Mouse (Mus musculus) neural tube, embryonic 14.5 days (tissue): ENCODE measurements at regions not wholly inside any gene's neighbourhood (a gene's known extent, or its start where the extent isn't known, plus 50 kb on each side); places are given as distances from the start of the nearest gene placed in this dataset.

ENCODE experiments used
- ATAC-seq: fragments of 200-750 bp; cut with Nextera tagmentation; 2 replicates; pipeline ENCODE4 v1.8.0; 2017; ENCODE audit warnings: low read depth, mild to moderate bottlenecking, moderate TSS enrichment, moderate library complexity
- H3K27ac ChIP-seq: fragments of 300-500 bp; sonication (generic); 2 replicates; pipeline ENCODE4 v1.5.1; 2014; ENCODE audit warnings: low read depth, mild to moderate bottlenecking, control low read depth, low read length, moderate library complexity, mixed read lengths
- H3K27me3 ChIP-seq: fragments of 300-500 bp; sonication (generic); 2 replicates; pipeline ENCODE4 v1.6.1; 2014; ENCODE audit warnings: low read length; ENCODE audit not compliant: control insufficient read depth, insufficient read depth
- H3K36me3 ChIP-seq: fragments of 300-500 bp; sonication (generic); 2 replicates; pipeline ENCODE4 v1.6.1; 2014; ENCODE audit warnings: low read length, mixed read lengths; ENCODE audit not compliant: control insufficient read depth, insufficient read depth
- H3K4me1 ChIP-seq: fragments of 300-500 bp; sonication (generic); 2 replicates; pipeline ENCODE4 v1.6.1; 2014; ENCODE audit warnings: low read length; ENCODE audit not compliant: control insufficient read depth, insufficient read depth
- H3K4me2 ChIP-seq: fragments of 300-500 bp; sonication (generic); 2 replicates; pipeline ENCODE4 v1.6.1; 2014; ENCODE audit warnings: mild to moderate bottlenecking, low read depth, low read length, control low read depth
- H3K4me3 ChIP-seq: fragments of 300-500 bp; sonication (generic); 2 replicates; pipeline ENCODE4 v1.5.1; 2014; ENCODE audit warnings: low read depth, low read length, control low read depth, mixed read lengths
- H3K9ac ChIP-seq: fragments of 300-500 bp; sonication (generic); replicated peaks from 2 replicates; pipeline ENCODE4 v1.6.1; 2014; ENCODE audit warnings: low read depth, mild to moderate bottlenecking, control low read depth, low read length, mixed read lengths
- H3K9me3 ChIP-seq: fragments of 300-500 bp; sonication (generic); 2 replicates; pipeline ENCODE4 v1.6.1; 2016; ENCODE audit warnings: low read length; ENCODE audit not compliant: control insufficient read depth
- WGBS: fragments of 180-500 bp; shearing (Covaris S2); extraction: QIAGEN DNeasy Blood & Tissue Kit; methylation state at CpG from one replicate; pipeline ENCODE4 v1.1.7; 2014; 5-methylcytosine and 5-hydroxymethylcytosine counted together

DNA sequence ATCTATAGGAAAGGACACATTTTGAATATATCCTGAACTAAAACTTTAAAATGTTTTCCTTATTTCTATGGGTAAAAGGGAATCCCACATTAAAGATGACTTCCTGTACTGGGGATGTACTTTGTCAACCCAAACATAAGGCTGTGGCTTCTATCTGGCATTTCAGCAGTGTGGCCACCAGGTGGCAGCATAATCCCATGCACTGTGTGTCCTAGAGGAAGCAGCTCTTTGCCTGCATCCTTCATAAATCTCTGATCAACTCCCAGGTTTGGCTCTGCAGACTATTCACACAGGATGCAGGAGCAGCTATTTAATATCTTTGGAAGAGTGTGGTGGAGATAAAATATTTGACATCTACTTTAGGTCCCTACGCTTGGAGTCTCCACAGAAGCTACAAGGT is 59.1 kb downstream of the Bmp15 start:
- Histone ChIP-seq H3K4me3 (no peak overlapping the region), H3K36me3 (no peaks in the 10 kb centered on the region), H3K9me3 (no peaks in the 10 kb centered on the region), H3K9ac (no peak overlapping the region), H3K27ac (no peak overlapping the region), H3K4me1 (no peaks in the 10 kb centered on the region), H3K4me2 (no peak overlapping the region), H3K27me3 (no peaks in the 10 kb centered on the region)
- WGBS, result 95% methylated on average over 1 of the region's 1 CpGs
- ATAC-seq, result peak; percentile 87; the same call in 1 of the 2 replicates

- Histone ChIP-seq H3K27ac (no peak overlapping the region), H3K36me3 (no peaks in the 10 kb centered on the region), H3K9me3 (no peaks in the 10 kb centered on the region), H3K4me2 (no peak overlapping the region), H3K4me3 (no peak overlapping the region), H3K9ac (no peak overlapping the region), H3K27me3 (no peaks in the 10 kb centered on the region), H3K4me1 (no peaks in the 10 kb centered on the region)
- WGBS, result 76% methylated on average over 4 of the region's 4 CpGs
- no peak for ATAC-seq
Observed at GRCm38 (mm10) chrX:6258523-6258922, 62.0 kb downstream of the Bmp15 start.

DNA sequence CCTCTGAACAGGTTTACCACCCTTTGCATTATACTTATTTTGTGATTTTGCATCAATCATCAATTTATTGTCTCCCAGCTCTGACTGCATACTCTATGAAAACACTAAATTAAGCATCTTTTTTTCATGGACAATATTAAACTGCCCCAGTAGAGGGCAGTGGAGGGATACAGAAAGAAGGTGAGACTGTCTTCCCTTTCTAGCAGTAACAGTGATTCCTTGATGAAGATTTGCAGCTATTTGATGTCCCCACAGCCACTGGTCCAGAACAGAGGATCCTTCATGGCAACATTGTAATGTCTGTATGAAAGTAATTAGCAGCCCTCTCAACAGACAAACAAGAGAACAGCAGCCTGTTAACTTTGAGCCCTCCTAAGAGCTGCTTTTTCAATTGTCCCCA is 66.5 kb downstream of the Bmp15 start:
- Histone ChIP-seq H3K9me3 (no peaks in the 10 kb centered on the region), H3K4me1 (no peaks in the 10 kb centered on the region), H3K9ac (no peak overlapping the region), H3K27ac (no peak overlapping the region), H3K36me3 (no peaks in the 10 kb centered on the region), H3K27me3 (no peaks in the 10 kb centered on the region), H3K4me2 (no peak overlapping the region), H3K4me3 (no peak overlapping the region)
- ATAC-seq, result no peak; the same call in 1 of the 2 replicates

DNA sequence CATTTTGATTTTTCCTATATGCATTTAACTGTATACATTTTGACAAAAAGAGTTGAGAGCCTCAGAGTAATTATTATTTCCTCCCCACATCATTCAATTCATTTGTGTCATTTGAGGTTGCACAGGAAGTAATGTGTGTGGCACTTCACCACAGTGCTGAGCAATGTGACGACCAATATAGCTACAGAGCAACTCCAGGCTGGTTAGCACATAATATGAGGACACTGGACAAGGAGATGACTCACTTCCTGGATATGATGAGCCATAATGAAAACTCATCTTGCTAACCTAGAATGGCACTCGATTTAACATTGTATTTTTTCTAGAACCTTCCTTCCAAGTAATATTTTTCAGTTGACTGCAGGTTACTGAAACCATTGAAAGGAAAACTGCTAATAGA is 67.6 kb downstream of the Bmp15 start:
- no peaks in the 10 kb centered on the region for H3K4me1 ChIP-seq
- no peaks in the 10 kb centered on the region for H3K36me3 ChIP-seq
- H3K4me3 ChIP-seq, result no peak overlapping the region
- H3K9ac ChIP-seq, result no peak overlapping the region
- no peak overlapping the region for H3K27ac ChIP-seq
- WGBS, result 67% methylated on average over 2 of the region's 2 CpGs
- H3K9me3 ChIP-seq, result no peaks in the 10 kb centered on the region
- ATAC-seq, result no peak
- no peaks in the 10 kb centered on the region for H3K27me3 ChIP-seq
- H3K4me2 ChIP-seq, result no peak overlapping the region
